Mouse (Mus musculus) hindbrain, postnatal 0 days (tissue): ENCODE data around the gene Arhgap32. TPM values are rescaled to one million over a fixed set of nuclear protein-coding genes. Genes with fewer than 3 reads are reported as not detected.

Experiments used
- ATAC-seq: fragments of 200-750 bp; cut with Nextera tagmentation; 2 replicates; pipeline ENCODE4 v1.8.0; 2017; ENCODE audit warnings: mild to moderate bottlenecking, moderate TSS enrichment, moderate library complexity
- DNase-seq: peaks from one replicate; pipeline ENCODE4 v3.0.0-alpha.2; 2015; ENCODE audit warnings: low spot score
- H3K27ac ChIP-seq: fragments of 300-500 bp; sonication (generic); 2 replicates; pipeline ENCODE4 v1.5.1; 2014; ENCODE audit warnings: mild to moderate bottlenecking
- H3K27me3 ChIP-seq: fragments of 300-500 bp; sonication (generic); 2 replicates; pipeline ENCODE4 v1.6.1; 2014; ENCODE audit warnings: low read length, mixed read lengths; ENCODE audit not compliant: insufficient read depth
- H3K36me3 ChIP-seq: fragments of 300-500 bp; sonication (generic); 2 replicates; pipeline ENCODE4 v1.6.1; 2014; ENCODE audit warnings: low read length, mixed read lengths; ENCODE audit not compliant: insufficient read depth
- H3K4me1 ChIP-seq: fragments of 300-500 bp; sonication (generic); 2 replicates; pipeline ENCODE4 v1.6.1; 2014; ENCODE audit warnings: antibody characterized with exemption, low read length, mixed read lengths; ENCODE audit not compliant: insufficient read depth
- H3K4me2 ChIP-seq: fragments of 300-500 bp; sonication (generic); 2 replicates; pipeline ENCODE4 v1.6.1; 2014; ENCODE audit warnings: low read depth, mild to moderate bottlenecking, low read length, moderate library complexity, mixed read lengths
- H3K4me3 ChIP-seq: fragments of 300-500 bp; sonication (generic); 2 replicates; pipeline ENCODE4 v1.5.1; 2014; ENCODE audit warnings: low read length
- H3K9ac ChIP-seq: fragments of 300-500 bp; sonication (generic); replicated peaks from 2 replicates; pipeline ENCODE4 v1.6.1; 2014; ENCODE audit warnings: mild to moderate bottlenecking, low read length, moderate library complexity, mixed read lengths
- H3K9me3 ChIP-seq: fragments of 300-500 bp; sonication (generic); 2 replicates; pipeline ENCODE4 v1.6.1; 2016; ENCODE audit warnings: low read length, mixed read lengths
- CTCF ChIP-seq: IDR thresholded peaks from 2 replicates; pipeline ENCODE4 v1.5.1; 2016; ENCODE audit warnings: antibody characterized with exemption, control low read depth, low read depth
- WGBS: fragments of 180-500 bp; shearing (Covaris S2); extraction: QIAGEN DNeasy Blood & Tissue Kit; methylation state at CpG from one replicate; pipeline ENCODE4 v1.1.7; 2014; 5-methylcytosine and 5-hydroxymethylcytosine counted together
- polyA plus RNA-seq: library from polyadenylated mRNA; unstranded; fragments of >200 nt; fragmentation: Nextera tagmentation; extraction: Ambion mirVana; gene quantifications from 2 replicates; pipeline ENCODE4 v1.2.1, GENCODE M21; 2015
- total RNA-seq: library from RNA; depleted of rRNA; stranded (reverse); fragments of >200 nt; gene quantifications from 2 replicates; pipeline ENCODE4 v1.2.3, GENCODE M21; 2014

Arhgap32 gene
- total and polyA plus RNA-seq, 2 experiments from 2014 or later: 8.2 to 66.7 TPM

DNA sequence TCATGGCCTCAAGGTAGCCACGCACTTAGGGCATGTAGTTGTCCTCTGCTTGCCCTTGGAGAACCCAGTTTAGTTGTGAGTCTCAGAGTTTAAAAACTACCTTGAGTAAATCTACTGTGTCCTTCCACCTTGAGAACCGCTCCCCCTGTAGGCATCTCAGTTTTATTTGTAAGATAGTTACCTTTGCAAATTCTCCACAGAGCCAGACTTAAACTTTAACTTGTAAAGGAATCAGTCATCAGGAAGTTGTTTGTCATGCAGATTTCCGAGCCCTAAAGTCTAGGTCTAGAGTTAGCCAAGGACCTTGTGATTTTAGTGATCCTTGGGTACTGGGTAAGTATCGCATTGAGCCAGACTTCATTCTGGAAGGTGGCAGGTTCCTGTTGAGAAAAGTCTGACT is 20.4 kb upstream of the Arhgap32 start:
- DNase-seq (no peak), ATAC-seq (no peak)
- Histone ChIP-seq H3K27ac (no peak overlapping the region), H3K9ac (no peak overlapping the region), H3K36me3 (no peaks in the 10 kb centered on the region), H3K4me2 (no peak overlapping the region), H3K4me1 (0 out of 2 replicates have a peak, but pooled peaks cover 2% of the 10 kb centered on the region), H3K9me3 (no peaks in the 10 kb centered on the region), H3K27me3 (no peaks in the 10 kb centered on the region), H3K4me3 (no peak overlapping the region)
- 95% methylated on average over 4 of the region's 4 CpGs for WGBS
- no peak for TF ChIP-seq CTCF

- no peak overlapping the region for H3K9ac ChIP-seq
- no peaks in the 10 kb centered on the region for H3K27me3 ChIP-seq
- no peak overlapping the region for H3K4me3 ChIP-seq
- no peak for DNase-seq
- no peaks in the 10 kb centered on the region for H3K36me3 ChIP-seq
- no peak overlapping the region for H3K4me2 ChIP-seq
- no peak for TF ChIP-seq CTCF
- ATAC-seq: no peak
- no peak overlapping the region for H3K27ac ChIP-seq
- H3K9me3 ChIP-seq: no peaks in the 10 kb centered on the region
- 0 out of 2 replicates have a peak, but pooled peaks cover 2% of the 10 kb centered on the region for H3K4me1 ChIP-seq
- 73% methylated on average over 7 of the region's 7 CpGs for WGBS
These were observed 19.4 kb upstream of the Arhgap32 start for GRCm38 (mm10) chr9:32096541-32096940.

DNA sequence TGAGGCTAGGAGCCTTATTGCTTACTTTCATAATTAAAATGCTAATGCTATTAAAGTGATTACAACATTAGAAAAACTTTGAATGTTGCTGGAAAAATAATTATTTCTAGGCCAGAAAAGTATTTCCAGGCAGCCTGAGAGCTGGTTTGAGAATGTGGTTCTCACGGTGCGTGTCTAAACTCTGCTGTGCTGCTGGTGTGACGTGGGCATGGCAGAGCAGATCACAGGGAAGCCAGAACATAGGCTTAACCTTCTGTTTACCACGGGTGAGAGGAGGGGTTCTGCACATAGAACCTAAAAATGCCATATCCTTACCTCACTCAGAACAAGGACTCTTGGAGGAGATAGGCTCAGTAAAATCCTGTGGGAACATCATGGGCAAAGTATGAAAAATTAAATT is 18.8 kb upstream of the Arhgap32 start:
- Histone ChIP-seq H3K9ac (no peak overlapping the region), H3K9me3 (no peaks in the 10 kb centered on the region), H3K36me3 (no peaks in the 10 kb centered on the region), H3K4me3 (no peak overlapping the region), H3K27me3 (no peaks in the 10 kb centered on the region), H3K4me2 (no peak overlapping the region), H3K4me1 (0 out of 2 replicates have a peak, but pooled peaks cover 2% of the 10 kb centered on the region), H3K27ac (no peak overlapping the region)
- TF ChIP-seq CTCF: no peak
- DNase-seq (no peak), ATAC-seq (no peak)
- WGBS: 30% methylated on average over 4 of the region's 4 CpGs

DNA sequence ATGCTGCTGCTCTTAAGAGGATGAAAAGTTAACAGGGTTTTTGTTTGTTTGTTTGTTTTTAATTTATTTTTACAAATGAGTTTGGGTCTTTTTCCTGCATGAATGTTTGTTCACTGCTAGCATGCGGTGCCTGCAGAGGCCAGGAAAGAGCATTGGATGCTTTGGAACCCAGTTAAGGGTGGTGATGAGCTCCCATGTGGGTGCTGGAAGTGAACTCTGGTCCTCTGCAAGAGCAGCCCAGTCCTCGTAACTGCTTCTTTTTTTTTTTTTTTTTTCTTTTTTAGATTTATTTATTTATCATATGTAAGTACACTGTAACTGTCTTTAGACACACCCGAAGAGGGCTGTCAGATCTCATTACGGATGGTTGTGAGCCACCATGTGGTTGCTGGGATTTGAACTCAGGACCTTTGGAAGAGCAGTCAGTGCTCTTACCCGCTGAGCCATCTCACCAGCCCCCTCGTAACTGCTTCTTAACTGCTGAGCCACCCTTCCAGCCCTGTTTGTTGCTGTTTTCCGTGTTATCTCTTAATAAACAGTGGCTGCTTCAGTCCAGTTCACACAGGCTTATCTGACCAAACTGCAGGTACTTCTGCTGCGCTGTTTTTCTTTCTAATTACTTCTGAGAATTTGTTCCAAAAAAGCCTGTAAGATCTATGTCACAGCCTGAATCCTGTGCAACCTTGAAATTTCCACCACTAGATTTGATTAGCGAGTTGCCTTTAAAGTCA is 17.3 kb upstream of the Arhgap32 start:
- no peak for ATAC-seq
- H3K36me3 ChIP-seq: no peaks in the 10 kb centered on the region
- no peak overlapping the region for H3K4me2 ChIP-seq
- no peak overlapping the region for H3K9ac ChIP-seq
- WGBS: 91% methylated on average over 9 of the region's 9 CpGs
- no peaks in the 10 kb centered on the region for H3K27me3 ChIP-seq
- 0 out of 2 replicates have a peak, but pooled peaks cover 2% of the 10 kb centered on the region for H3K4me1 ChIP-seq
- no peaks in the 10 kb centered on the region for H3K9me3 ChIP-seq
- H3K27ac ChIP-seq: no peak overlapping the region
- no peak overlapping the region for H3K4me3 ChIP-seq
- no peak for TF ChIP-seq CTCF
- DNase-seq: no peak

GRCm38 (mm10) chr9:32100561-32100960 is 15.4 kb upstream of the Arhgap32 start:
- H3K9ac ChIP-seq: no peak overlapping the region
- H3K9me3 ChIP-seq: no peaks in the 10 kb centered on the region
- TF ChIP-seq CTCF: no peak
- no peak overlapping the region for H3K4me3 ChIP-seq
- no peaks in the 10 kb centered on the region for H3K27me3 ChIP-seq
- H3K4me2 ChIP-seq: no peak overlapping the region
- no peak overlapping the region for H3K27ac ChIP-seq
- 79% methylated on average over 8 of the region's 8 CpGs for WGBS
- H3K4me1 ChIP-seq: 0 out of 2 replicates have a peak, but pooled peaks cover 2% of the 10 kb centered on the region
- no peak for DNase-seq
- H3K36me3 ChIP-seq: no peaks in the 10 kb centered on the region
- ATAC-seq: no peak

- WGBS: 76% methylated on average over 2 of the region's 2 CpGs
- Histone ChIP-seq H3K4me3 (no peak overlapping the region), H3K4me2 (no peak overlapping the region), H3K9ac (no peak overlapping the region), H3K4me1 (0 out of 2 replicates have a peak, but pooled peaks cover 2% of the 10 kb centered on the region), H3K36me3 (no peaks in the 10 kb centered on the region), H3K27ac (no peak overlapping the region), H3K9me3 (no peaks in the 10 kb centered on the region), H3K27me3 (no peaks in the 10 kb centered on the region)
- DNase-seq (no peak), ATAC-seq (no peak)
- TF ChIP-seq CTCF: no peak
These were observed 14.4 kb upstream of the Arhgap32 start for GRCm38 (mm10) chr9:32101488-32101887.

DNA sequence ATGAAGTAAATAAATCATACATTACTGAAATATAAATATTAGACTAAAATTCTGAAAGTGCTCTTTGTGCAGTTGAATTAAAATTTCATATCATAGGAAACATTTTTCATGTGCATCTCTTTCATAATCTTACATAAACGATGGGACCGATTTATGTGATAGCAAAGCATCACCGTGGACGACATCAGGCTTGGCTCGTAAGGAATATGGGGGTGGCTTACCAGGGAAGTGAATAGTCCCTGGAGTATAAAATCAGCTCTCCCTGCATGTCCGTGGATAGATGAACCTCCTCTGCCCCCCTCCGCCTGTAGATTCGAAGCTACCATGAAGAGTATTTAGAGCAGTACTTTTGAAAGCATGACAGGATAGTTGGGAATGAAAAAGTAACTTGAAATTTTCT is 11.3 kb upstream of the Arhgap32 start:
- Histone ChIP-seq H3K9me3 (no peaks in the 10 kb centered on the region), H3K4me2 (no peak overlapping the region), H3K36me3 (no peaks in the 10 kb centered on the region), H3K9ac (no peak overlapping the region), H3K27ac (no peak overlapping the region), H3K27me3 (no peaks in the 10 kb centered on the region), H3K4me3 (no peak overlapping the region), H3K4me1 (no peaks in the 10 kb centered on the region)
- TF ChIP-seq CTCF: no peak
- DNase-seq: no peak
- WGBS: 72% methylated on average over 8 of the region's 8 CpGs
- ATAC-seq: no peak
